Mouse (Mus musculus) MEL-GATA-1-ER (cell line): ENCODE results near the gene Setd7.

ENCODE experiments used
- DNase-seq: peaks from one replicate; pipeline ENCODE4 v3.0.0-alpha.2; 2012; ENCODE audit warnings: low read depth; ENCODE audit errors: extremely low read depth

The Setd7 gene

GRCm38 (mm10) chr3:51475706-51476105 is 85.0 kb downstream of the Setd7 start:
- no peak for DNase-seq

GRCm38 (mm10) chr3:51468530-51468929 is 92.1 kb downstream of the Setd7 start:
- DNase-seq, result no peak
